Mouse (Mus musculus) MEL (cell line): ENCODE measurements around the gene Ccdc88b.

Experiments
- CTCF ChIP-seq, 3 experiments: IDR thresholded peaks in 2 of 3; conservative IDR thresholded peaks in 1 of 3; 2 replicates each; pipeline ENCODE4 v1.5.1; 2011 to 2012; ENCODE audit warnings: low read length in 3 of 3, low read depth in 2 of 3, mild to moderate bottlenecking in 2 of 3, improper control_type of control experiment in 1 of 3, inconsistent platforms in 1 of 3, mixed read lengths in 1 of 3, moderate library complexity in 1 of 3; ENCODE audit not compliant: control insufficient read depth in 1 of 3, insufficient read depth in 1 of 3, poor library complexity in 1 of 3, severe bottlenecking in 1 of 3
- EP300 ChIP-seq, 2 experiments: IDR thresholded peaks; 2 replicates each; pipeline ENCODE4 v1.6.1; 2011; ENCODE audit warnings: improper control_type of control experiment in 2 of 2, low read length in 2 of 2, low read depth in 1 of 2, mild to moderate bottlenecking in 1 of 2
- JUND ChIP-seq: IDR thresholded peaks from 2 replicates; pipeline ENCODE4 v1.6.1; 2011; ENCODE audit warnings: low read depth, mild to moderate bottlenecking, improper control_type of control experiment, low read length
- MYC ChIP-seq: IDR thresholded peaks from 2 replicates; pipeline ENCODE4 v1.6.1; 2011; ENCODE audit warnings: low read depth, mild to moderate bottlenecking, low read length, improper control_type of control experiment, moderate library complexity
- POLR2A ChIP-seq, 2 experiments: IDR thresholded peaks; 2 replicates each; pipeline ENCODE4 v1.6.1; 2011 to 2012; ENCODE audit warnings: low read length in 2 of 2, mild to moderate bottlenecking in 2 of 2, control low read depth in 1 of 2, improper control_type of control experiment in 1 of 2, low read depth in 1 of 2, moderate library complexity in 1 of 2; ENCODE audit not compliant: control insufficient read depth in 1 of 2, insufficient read depth in 1 of 2, poor library complexity in 1 of 2
- USF1 ChIP-seq: IDR thresholded peaks from 2 replicates; pipeline ENCODE4 v1.6.1; 2014; ENCODE audit warnings: low read depth, mild to moderate bottlenecking, inconsistent platforms, low read length, improper control_type of control experiment, moderate library complexity

DNA sequence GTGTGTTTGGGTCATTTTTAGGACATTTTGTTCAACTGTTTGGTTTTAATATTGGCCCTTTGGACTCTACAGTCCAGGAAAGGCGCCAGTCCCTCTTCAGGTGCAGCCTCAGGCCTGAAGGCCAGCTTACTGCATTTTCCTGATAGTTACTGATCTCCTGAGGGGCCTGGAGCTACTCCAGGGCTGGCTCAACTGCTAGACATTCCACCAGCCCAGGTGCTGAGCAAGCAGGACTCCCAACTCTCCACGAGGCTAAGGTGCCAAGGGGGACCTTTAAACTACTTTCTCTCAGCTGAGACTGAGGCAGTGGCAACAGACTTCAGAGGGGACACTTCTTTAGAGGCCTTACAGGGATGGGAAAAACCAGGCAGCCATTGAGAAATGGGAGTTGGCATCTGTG, 46.8 kb upstream of the Ccdc88b start:
- TF ChIP-seq CTCF (IDR thresholded peaks at IDR 0.05 in 2 of 3, conservative IDR thresholded peaks at IDR 0.05 in 1 of 3; ENCODE audit: control insufficient read depth in 1 of 3, insufficient read depth in 1 of 3, low read depth in 2 of 3, low read length in 3 of 3, poor library complexity in 1 of 3, severe bottlenecking in 1 of 3) = no peak
- TF ChIP-seq USF1 = no peak
- no peak for TF ChIP-seq EP300 (IDR thresholded peaks at IDR 0.05; ENCODE audit: low read depth in 1 of 2, low read length in 2 of 2)
- TF ChIP-seq MYC = no peak
- TF ChIP-seq POLR2A (IDR thresholded peaks at IDR 0.05; ENCODE audit: control insufficient read depth in 1 of 2, insufficient read depth in 1 of 2, low read depth in 1 of 2, low read length in 2 of 2, poor library complexity in 1 of 2) = no peak
- no peak for TF ChIP-seq JUND
